Mouse (Mus musculus) MN1 (cell line): ENCODE data around the gene Prl3d2.
"Not testable (repeated sequence)": the region's sequence is repeated elsewhere in the genome, so short reads cannot be mapped to it uniquely, and the experiment has no call there.

Experiments
- DNase-seq: peaks from one replicate; pipeline ENCODE4 v3.0.0-alpha.2; 2016; ENCODE audit warnings: low spot score

Gene Prl3d2

DNA sequence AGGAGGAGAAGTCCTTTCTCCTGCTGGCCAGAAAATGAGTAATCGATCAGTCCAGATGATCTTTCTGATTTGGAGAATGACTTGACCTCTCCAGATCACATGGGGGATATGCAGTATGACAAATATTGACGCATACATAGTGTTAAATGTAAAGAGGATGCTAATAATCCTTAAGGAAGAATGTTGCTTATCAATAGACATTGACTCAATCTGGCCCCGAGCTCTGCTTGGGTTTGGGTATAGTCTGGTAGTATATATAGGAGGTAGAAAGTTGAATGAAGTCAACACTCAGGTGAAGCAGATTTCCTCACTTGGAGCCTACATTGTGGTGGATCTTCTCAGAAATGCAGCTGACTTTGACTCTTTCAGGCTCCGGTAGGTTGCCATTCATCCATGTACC, at the start of gene Prl3d2:
Gene Prl3d2 (plus strand): TSS at position 301 of the 400 bp plus-strand sequence.
- not testable (repeated sequence) for DNase-seq

DNA sequence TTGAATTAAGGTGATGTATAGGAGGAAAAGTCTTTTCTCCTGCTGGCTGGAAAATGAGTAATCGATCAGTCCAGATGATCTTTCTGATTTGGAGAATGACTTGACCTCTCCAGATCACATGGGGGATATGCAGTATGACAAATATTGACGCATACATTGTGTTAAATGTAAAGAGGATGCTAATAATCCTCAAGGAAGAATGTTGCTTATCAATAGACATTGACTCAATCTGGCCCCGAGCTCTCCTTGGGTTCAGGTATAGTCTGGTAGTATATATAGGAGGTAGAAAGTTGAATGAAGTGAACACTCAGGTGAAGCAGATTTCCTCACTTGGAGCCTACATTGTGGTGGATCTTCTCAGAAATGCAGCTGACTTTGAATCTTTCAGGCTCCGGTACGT, 27.6 kb upstream of the Prl3d2 start, which contains the start of gene Prl3d1:
Gene Prl3d1 (plus strand): TSS at position 301 of the 400 bp plus-strand sequence.
- not testable (repeated sequence) for DNase-seq

DNA sequence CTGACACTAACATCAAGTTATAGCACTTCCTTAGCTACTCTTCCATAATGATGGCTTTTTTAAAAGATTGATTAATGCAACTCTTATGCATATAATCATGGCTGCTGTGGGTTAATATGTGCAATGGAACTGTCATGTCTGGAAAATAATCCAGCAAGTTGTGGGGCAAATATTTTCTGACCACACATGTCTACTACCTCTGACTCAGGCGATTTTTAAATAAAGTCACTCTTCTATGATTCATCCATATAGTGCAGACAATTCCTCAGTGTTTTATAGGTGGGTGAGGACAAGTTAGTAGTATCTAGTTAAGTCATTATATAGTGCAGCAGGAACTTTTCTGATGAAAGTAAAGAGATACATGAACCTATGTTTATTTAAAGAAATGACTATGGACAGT, 26.8 kb downstream of the Prl3d2 start:
- DNase-seq, result no peak

GRCm38 (mm10) chr13:27156490-27156889, 35.0 kb downstream of the Prl3d2 start, which contains the start of gene Prl3d3:
Gene Prl3d3 (plus strand): TSS chr13:27156790.
- not testable (repeated sequence) for DNase-seq
